Mouse (Mus musculus) ES-Bruce4 (cell line): ENCODE data around the gene Gja5.

ENCODE experiments used
- CTCF ChIP-seq: IDR thresholded peaks from one replicate; pipeline ENCODE4 v1.8.1; 2011; ENCODE audit warnings: low read depth, low read length
- EP300 ChIP-seq: IDR thresholded peaks from 2 replicates; pipeline ENCODE4 v1.6.1; 2011; ENCODE audit warnings: low read depth, low read length; ENCODE audit not compliant: insufficient read depth
- POLR2A ChIP-seq: IDR thresholded peaks from one replicate; pipeline ENCODE4 v1.8.1; 2011; ENCODE audit warnings: low read length; ENCODE audit not compliant: insufficient read depth

- no peak for TF ChIP-seq POLR2A
- no peak for TF ChIP-seq CTCF
- no peak for TF ChIP-seq EP300
Observed at GRCm38 (mm10) chr3:97087326-97087725, 182.8 kb downstream of the Gja5 start.
